Mouse (Mus musculus): ENCODE measurements at regions not wholly inside any gene's neighbourhood (a gene's known extent, or its start where the extent isn't known, plus 50 kb on each side); places are given as distances from the start of the nearest gene placed in this dataset.

GRCm38 (mm10) chr9:84936291-84937055 is 376.1 kb upstream of the Gm11114 start:
- no peak for DNase-seq

- DNase-seq: no peak
These were observed 345.9 kb upstream of the Gm11114 start for GRCm38 (mm10) chr9:84966558-84967154.

- no peak for DNase-seq
These were observed 342.5 kb upstream of the Gm11114 start for GRCm38 (mm10) chr9:84969975-84970608.

GRCm38 (mm10) chr9:84977470-84977869 is 335.1 kb upstream of the Gm11114 start:
- DNase-seq: no peak

GRCm38 (mm10) chr9:85003414-85003813 is 309.2 kb upstream of the Gm11114 start:
- no peak for DNase-seq

GRCm38 (mm10) chr9:85011361-85011760 is 301.2 kb upstream of the Gm11114 start:
- DNase-seq: no peak

GRCm38 (mm10) chr9:85048112-85048978 is 264.2 kb upstream of the Gm11114 start:
- no peak for DNase-seq

- DNase-seq: no peak
These were observed 260.0 kb upstream of the Gm11114 start for GRCm38 (mm10) chr9:85052526-85052925.

- DNase-seq: peak; percentile 1 to 19
These were observed 232.6 kb upstream of the Gm11114 start for GRCm38 (mm10) chr9:85079975-85080374.

- DNase-seq: no peak
These were observed 223.8 kb upstream of the Gm11114 start for GRCm38 (mm10) chr9:85088556-85089338.

GRCm38 (mm10) chr9:85090297-85090696 is 222.3 kb upstream of the Gm11114 start:
- no peak for DNase-seq

- no peak for DNase-seq
These were observed 217.3 kb upstream of the Gm11114 start for GRCm38 (mm10) chr9:85095234-85095633.

GRCm38 (mm10) chr9:85096520-85096919 is 216.1 kb upstream of the Gm11114 start:
- no peak for DNase-seq

GRCm38 (mm10) chr9:85112928-85113327 is 199.6 kb upstream of the Gm11114 start:
- DNase-seq: no peak

- DNase-seq: no peak
These were observed 198.3 kb upstream of the Gm11114 start for GRCm38 (mm10) chr9:85114234-85114633.

- no peak for DNase-seq
These were observed 192.5 kb upstream of the Gm11114 start for GRCm38 (mm10) chr9:85120061-85120460.

- peak; percentile 14 to 15 for DNase-seq
These were observed 191.5 kb upstream of the Gm11114 start for GRCm38 (mm10) chr9:85121059-85121458.

GRCm38 (mm10) chr9:85123706-85124105 is 188.9 kb upstream of the Gm11114 start:
- DNase-seq: no peak

GRCm38 (mm10) chr9:85125775-85126174 is 186.8 kb upstream of the Gm11114 start:
- no peak for DNase-seq

GRCm38 (mm10) chr9:85126541-85126940 is 186.0 kb upstream of the Gm11114 start:
- DNase-seq: no peak

- DNase-seq: no peak
These were observed 185.5 kb upstream of the Gm11114 start for GRCm38 (mm10) chr9:85127107-85127506.

GRCm38 (mm10) chr9:85134900-85135299 is 177.7 kb upstream of the Gm11114 start:
- no peak for DNase-seq

All from kidney, postnatal 36 days (tissue).